Mouse (Mus musculus): ENCODE results near the gene Tmod4.

DNA sequence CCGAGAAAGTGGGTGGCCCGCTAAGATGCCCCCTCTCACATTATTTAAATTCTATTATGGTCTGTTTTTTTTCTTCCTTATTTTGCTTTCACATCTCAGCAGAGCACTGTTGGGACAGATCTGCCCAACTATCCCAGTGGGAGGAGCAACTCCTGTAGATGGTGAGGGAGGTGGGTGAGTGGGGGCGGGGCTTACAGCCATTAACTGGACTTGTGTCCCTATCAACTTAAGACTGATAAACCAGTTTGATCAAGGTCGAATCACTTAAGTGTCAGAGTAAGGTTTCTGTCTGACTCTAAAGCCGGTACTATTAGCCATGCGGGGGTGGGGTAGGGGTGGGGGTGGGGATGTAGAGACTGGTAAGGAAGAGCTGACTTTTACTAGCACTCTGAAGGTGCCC is 10.7 kb downstream of the Tmod4 start:
- TF ChIP-seq POLR2A (IDR thresholded peaks at IDR 0.05; ENCODE audit: control insufficient read depth, extremely low read depth, insufficient read depth, low read length, poor library complexity) = no peak
- no peak for TF ChIP-seq CTCF (IDR thresholded peaks at IDR 0.05; ENCODE audit: borderline replicate concordance, control insufficient read depth, extremely low read depth, insufficient read depth, low read length, poor library complexity)
